Mouse (Mus musculus): ENCODE measurements at regions not wholly inside any gene's neighbourhood (a gene's known extent, or its start where the extent isn't known, plus 50 kb on each side); places are given as distances from the start of the nearest gene placed in this dataset.

DNA sequence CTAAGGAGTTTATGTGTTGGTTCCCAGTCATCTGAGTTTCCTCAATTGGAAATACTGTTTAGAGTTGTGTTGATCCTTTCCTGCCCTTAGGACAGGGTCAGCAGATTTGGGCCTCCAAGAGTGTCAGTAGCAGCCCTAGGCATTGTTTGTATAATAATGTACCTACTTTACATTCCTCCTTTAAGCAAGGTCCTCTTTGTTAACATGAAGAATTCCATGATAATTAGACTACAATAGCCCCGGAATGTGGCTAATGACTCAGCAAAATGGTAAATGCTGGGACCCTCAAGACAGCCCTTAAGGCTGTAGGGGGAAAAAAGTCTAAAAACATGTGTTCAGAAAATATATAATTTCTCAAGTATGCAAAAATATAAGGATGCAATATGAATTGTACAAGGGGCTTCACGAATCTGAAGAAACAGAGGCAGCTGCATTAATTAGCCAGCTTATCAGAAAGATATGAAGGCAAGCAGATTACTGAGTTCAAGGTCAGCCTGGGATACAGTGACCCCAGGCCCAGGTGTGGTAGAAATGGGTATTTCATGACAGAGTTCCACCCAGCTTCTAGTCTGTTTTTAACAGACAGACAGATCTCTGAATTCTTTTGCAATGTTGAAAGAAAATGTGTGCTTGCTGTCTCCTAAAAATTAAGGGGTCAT, 80.1 kb upstream of the Ptprk start:
- 78% methylated on average over 2 of the region's 2 CpGs for WGBS
- H3K27me3 ChIP-seq (replicated peaks), result no peaks in the 10 kb centered on the region
- no peak for ATAC-seq (ENCODE audit: insufficient number of reproducible peaks, low FRiP score)
- peaks cover 14% of the 10 kb centered on the region; the same call in 1 of the 2 replicates for H3K4me1 ChIP-seq (replicated peaks)
- no peak overlapping the region for H3K4me3 ChIP-seq
- no peak overlapping the region for H3K27ac ChIP-seq (ENCODE audit: poor library complexity, severe bottlenecking)
- no peaks in the 10 kb centered on the region for H3K36me3 ChIP-seq
- no peaks in the 10 kb centered on the region for H3K9me3 ChIP-seq (replicated peaks)
- no peak overlapping the region for H3K9ac ChIP-seq
- H3K4me2 ChIP-seq, result no peak overlapping the region

DNA sequence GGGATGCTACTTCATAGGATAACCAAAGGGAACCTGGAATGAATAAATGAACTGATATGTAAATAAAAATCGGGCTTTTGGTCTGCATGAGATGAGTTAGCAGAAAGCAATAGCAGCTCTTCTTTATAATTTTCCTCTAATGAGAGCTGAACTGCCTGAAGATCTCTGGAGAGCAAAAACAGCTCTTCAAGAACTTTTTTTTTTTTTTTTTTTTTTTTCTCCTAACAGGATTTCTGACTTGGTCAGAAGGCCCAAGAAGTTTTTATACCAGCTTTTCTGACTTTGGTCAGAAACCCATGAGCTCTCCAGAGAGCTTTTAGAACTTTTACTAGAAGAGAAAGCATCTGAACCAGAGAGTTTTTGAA, 79.6 kb upstream of the Ptprk start:
- H3K9me3 ChIP-seq (replicated peaks), result no peaks in the 10 kb centered on the region
- H3K9ac ChIP-seq, result no peak overlapping the region
- H3K27me3 ChIP-seq (replicated peaks), result no peaks in the 10 kb centered on the region
- H3K4me1 ChIP-seq (replicated peaks), result peaks cover 12% of the 10 kb centered on the region; the same call in 1 of the 2 replicates
- no peak overlapping the region for H3K4me3 ChIP-seq
- no peaks in the 10 kb centered on the region for H3K36me3 ChIP-seq
- no peak for ATAC-seq (ENCODE audit: insufficient number of reproducible peaks, low FRiP score)
- H3K4me2 ChIP-seq, result no peak overlapping the region
- no peak overlapping the region for H3K27ac ChIP-seq (ENCODE audit: poor library complexity, severe bottlenecking)
- WGBS, result 78% methylated on average over 1 of the region's 1 CpGs

DNA sequence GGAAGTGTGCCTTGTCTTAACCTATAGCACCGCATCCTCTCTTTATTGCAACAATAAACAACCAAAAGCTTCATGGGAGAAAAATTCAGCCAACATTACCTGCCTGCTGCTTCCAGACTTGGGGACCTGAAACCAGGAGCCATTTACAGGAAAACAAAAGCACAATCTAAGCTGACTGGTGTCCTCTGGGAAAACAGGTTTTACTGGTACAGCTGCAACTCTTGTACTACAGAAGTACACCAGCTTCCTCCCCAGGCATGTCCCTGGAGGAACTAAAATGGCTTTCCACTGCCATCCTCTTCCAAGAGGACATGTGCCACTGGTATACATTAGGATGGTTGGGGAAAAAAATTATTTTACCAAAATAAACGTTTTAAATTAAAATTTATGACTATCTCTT, 63.9 kb upstream of the Ptprk start:
- Histone ChIP-seq H3K4me3 (no peak overlapping the region), H3K9ac (no peak overlapping the region), H3K36me3 (no peaks in the 10 kb centered on the region), H3K27ac (ENCODE audit: poor library complexity, severe bottlenecking) (no peak overlapping the region), H3K4me2 (no peak overlapping the region), H3K4me1 (replicated peaks) (no peaks in the 10 kb centered on the region), H3K9me3 (replicated peaks) (no peaks in the 10 kb centered on the region), H3K27me3 (replicated peaks) (no peaks in the 10 kb centered on the region)
- no peak for ATAC-seq (ENCODE audit: insufficient number of reproducible peaks, low FRiP score)
- 57% methylated on average over 2 of the region's 2 CpGs for WGBS

DNA sequence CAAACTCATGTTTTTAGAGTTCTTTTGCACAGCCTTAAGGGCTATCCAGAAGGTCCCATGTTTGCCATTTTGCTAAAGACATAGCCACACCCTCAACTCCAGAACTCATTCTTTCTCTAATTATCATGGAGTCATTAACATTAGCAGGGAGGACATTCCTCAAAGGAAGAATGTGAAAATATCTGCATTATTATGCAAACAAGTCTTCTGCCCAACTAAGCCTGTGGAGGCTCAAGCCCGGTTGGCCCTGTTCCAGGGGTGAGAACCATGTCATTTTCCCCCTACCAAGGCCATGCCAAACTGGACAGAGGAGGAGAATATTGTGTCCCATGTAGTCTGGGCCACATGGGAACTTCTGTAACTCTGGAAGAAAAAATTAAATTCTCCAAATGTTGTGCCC, 62.5 kb upstream of the Ptprk start:
- no peak overlapping the region for H3K27ac ChIP-seq (ENCODE audit: poor library complexity, severe bottlenecking)
- no peak overlapping the region for H3K4me3 ChIP-seq
- no peaks in the 10 kb centered on the region for H3K9me3 ChIP-seq (replicated peaks)
- H3K9ac ChIP-seq, result no peak overlapping the region
- no peaks in the 10 kb centered on the region for H3K4me1 ChIP-seq (replicated peaks)
- WGBS, result 73% methylated on average over 1 of the region's 1 CpGs
- H3K27me3 ChIP-seq (replicated peaks), result no peaks in the 10 kb centered on the region
- no peaks in the 10 kb centered on the region for H3K36me3 ChIP-seq
- H3K4me2 ChIP-seq, result no peak overlapping the region
- ATAC-seq (ENCODE audit: insufficient number of reproducible peaks, low FRiP score), result no peak

DNA sequence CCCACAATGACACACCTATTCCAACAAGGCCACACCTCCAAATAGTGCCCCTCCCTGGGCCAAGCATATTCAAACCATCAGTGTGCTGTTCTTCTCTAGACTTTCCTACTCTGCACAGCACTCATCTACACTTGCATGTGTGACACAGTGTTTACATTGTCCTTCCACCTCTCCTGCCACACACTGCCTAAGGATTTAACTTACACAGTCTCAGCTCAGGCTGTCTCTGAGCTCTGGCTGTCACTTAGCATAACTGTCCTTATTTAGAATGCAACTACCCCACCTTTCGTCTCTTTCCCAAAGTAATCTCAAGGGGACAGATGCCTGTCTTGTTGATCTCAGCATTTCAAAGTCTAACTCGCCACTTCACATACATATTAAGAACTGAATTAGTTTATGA, 61.2 kb upstream of the Ptprk start:
- Histone ChIP-seq H3K4me3 (no peak overlapping the region), H3K27ac (ENCODE audit: poor library complexity, severe bottlenecking) (no peak overlapping the region), H3K27me3 (replicated peaks) (no peaks in the 10 kb centered on the region), H3K9me3 (replicated peaks) (no peaks in the 10 kb centered on the region), H3K9ac (no peak overlapping the region), H3K4me2 (no peak overlapping the region), H3K36me3 (no peaks in the 10 kb centered on the region), H3K4me1 (replicated peaks) (no peaks in the 10 kb centered on the region)
- WGBS, result 39% methylated on average over 2 of the region's 2 CpGs
- ATAC-seq (ENCODE audit: insufficient number of reproducible peaks, low FRiP score), result no peak

DNA sequence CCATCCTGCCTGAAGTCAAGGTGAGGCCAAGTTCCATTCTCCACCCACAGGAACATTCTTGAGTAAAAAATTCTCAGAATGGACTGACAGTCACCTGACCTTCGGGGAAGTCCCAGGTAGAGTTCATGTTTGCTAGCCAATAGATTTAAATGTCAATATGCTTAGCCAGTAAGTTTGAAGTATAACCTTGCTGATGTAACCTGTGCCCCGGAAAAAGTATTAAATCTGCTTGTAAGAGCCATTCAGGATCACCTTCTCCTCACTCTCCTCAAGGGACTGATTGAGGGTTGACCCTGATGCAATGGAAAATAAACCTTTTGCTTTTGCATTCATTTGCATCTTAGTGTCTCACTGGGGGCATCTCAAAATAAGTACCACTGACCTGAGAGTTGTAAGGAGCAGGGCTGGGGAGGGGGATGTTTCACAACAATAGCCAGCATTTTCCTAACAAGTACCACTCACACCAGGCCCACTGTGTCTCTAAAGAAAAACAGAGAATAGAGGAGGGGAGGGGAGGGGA, 60.3 kb upstream of the Ptprk start:
- H3K9me3 ChIP-seq (replicated peaks), result no peaks in the 10 kb centered on the region
- 72% methylated on average over 2 of the region's 2 CpGs for WGBS

More for the DNA sequence above, 60.3 kb upstream of the Ptprk start:
- Histone ChIP-seq H3K4me1 (replicated peaks) (no peaks in the 10 kb centered on the region), H3K27ac (ENCODE audit: poor library complexity, severe bottlenecking) (no peak overlapping the region), H3K36me3 (no peaks in the 10 kb centered on the region), H3K4me2 (no peak overlapping the region), H3K27me3 (replicated peaks) (no peaks in the 10 kb centered on the region), H3K9ac (no peak overlapping the region), H3K4me3 (no peak overlapping the region)
- no peak for ATAC-seq (ENCODE audit: insufficient number of reproducible peaks, low FRiP score)

All from heart, embryonic 12.5 days (tissue).